Mouse (Mus musculus) embryo, embryonic 11 days (tissue): ENCODE measurements at regions not wholly inside any gene's neighbourhood (a gene's known extent, or its start where the extent isn't known, plus 50 kb on each side); places are given as distances from the start of the nearest gene placed in this dataset.
"Not testable (repeated sequence)": the region's sequence is repeated elsewhere in the genome, so short reads cannot be mapped to it uniquely, and the experiment has no call there.

Experiments
- DNase-seq: peaks from one replicate; pipeline ENCODE4 v3.0.0-alpha.2; 2015

- no peak for DNase-seq
Measured at GRCm38 (mm10) chr5:91822844-91823576, 139.9 kb downstream of the Rchy1 start.

- peak; percentile 5 for DNase-seq
Measured at GRCm38 (mm10) chr5:91818800-91819199, 144.1 kb downstream of the Rchy1 start.

- DNase-seq, result no peak
Measured at GRCm38 (mm10) chr5:91818195-91818594, 144.7 kb downstream of the Rchy1 start.

GRCm38 (mm10) chr5:91816376-91816950 is 146.4 kb downstream of the Rchy1 start:
- DNase-seq, result no peak

- DNase-seq, result no peak
Measured at GRCm38 (mm10) chr5:91814956-91815355, 147.9 kb downstream of the Rchy1 start.

GRCm38 (mm10) chr5:91814417-91814762 is 148.5 kb downstream of the Rchy1 start:
- DNase-seq, result no peak

GRCm38 (mm10) chr5:91813547-91814416 is 149.1 kb downstream of the Rchy1 start:
- no peak for DNase-seq

GRCm38 (mm10) chr5:91807070-91808065 is 155.5 kb downstream of the Rchy1 start:
- DNase-seq, result peak; percentile 38

GRCm38 (mm10) chr5:91801297-91801980 is 161.4 kb downstream of the Rchy1 start:
- no peak for DNase-seq

- no peak for DNase-seq
Measured at GRCm38 (mm10) chr5:91797362-91797761, 165.5 kb downstream of the Rchy1 start.

GRCm38 (mm10) chr5:91792732-91793131 is 170.1 kb downstream of the Rchy1 start:
- DNase-seq, result peak; percentile 28

GRCm38 (mm10) chr5:91790412-91790811 is 172.5 kb downstream of the Rchy1 start:
- DNase-seq, result no peak

GRCm38 (mm10) chr5:91783966-91784365 is 178.9 kb downstream of the Rchy1 start:
- no peak for DNase-seq

GRCm38 (mm10) chr5:91776971-91777370 is 185.9 kb downstream of the Rchy1 start:
- DNase-seq, result no peak

- DNase-seq, result no peak
Measured at GRCm38 (mm10) chr5:91774065-91774464, 188.8 kb downstream of the Rchy1 start.

GRCm38 (mm10) chr5:91767886-91768285 is 195.0 kb downstream of the Rchy1 start:
- no peak for DNase-seq

- no peak for DNase-seq
Measured at GRCm38 (mm10) chr5:91767060-91767459, 195.8 kb downstream of the Rchy1 start.

GRCm38 (mm10) chr5:91764621-91765020 is 198.2 kb downstream of the Rchy1 start:
- DNase-seq, result no peak

GRCm38 (mm10) chr5:91762589-91762988 is 200.3 kb downstream of the Rchy1 start:
- DNase-seq, result no peak

- DNase-seq, result no peak
Measured at GRCm38 (mm10) chr5:91755958-91756357, 206.9 kb downstream of the Rchy1 start.

- not testable (repeated sequence) for DNase-seq
Measured at GRCm38 (mm10) chr5:91752846-91753245, 210.0 kb downstream of the Rchy1 start.

GRCm38 (mm10) chr5:91751168-91751567 is 211.7 kb downstream of the Rchy1 start:
- no peak for DNase-seq
